ENCODE assay signal across 23 mouse cellular contexts in the genomic region with DNA sequence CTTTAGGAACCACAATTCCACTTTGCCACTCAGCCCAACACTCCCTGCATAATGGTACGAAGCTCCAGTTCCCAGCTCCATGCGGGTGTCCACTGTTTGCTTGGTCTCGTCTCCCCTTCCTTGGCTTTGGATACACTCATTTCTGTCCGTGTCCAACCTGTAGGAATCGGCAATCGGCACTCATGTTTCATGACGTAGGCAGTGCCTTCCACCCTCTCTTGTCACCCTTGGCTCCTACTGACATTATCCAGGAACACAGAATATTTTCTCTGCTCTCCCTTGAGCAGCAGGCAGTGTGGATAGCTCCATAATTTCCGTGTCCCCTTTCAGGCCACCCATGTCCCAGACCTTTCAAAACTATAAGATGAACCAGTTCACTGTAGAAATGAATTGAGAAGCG.
A peak's percentile ranks its signal among the peaks of the same experiment; 100 is the strongest.
DNase-seq lines count a peak whose midpoint lies in the region; ATAC-seq and TF ChIP-seq lines count a peak whose summit lies in the region.
"Had no signal": no experiment of that assay in that cellular context is flagged by ENCODE, and none has a peak within 500 bp of the region (broad histone marks: within the 10 kb centered on the region; RNA-seq: fewer than 3 reads in every experiment).

No protein-coding gene starts in this region.

- H3K27me3 ChIP-seq in heart, embryonic 15.5 days, result no peaks in the 10 kb centered on the region
- H3K27me3 ChIP-seq in neural tube, embryonic 12.5 days (replicated peaks), result no peaks in the 10 kb centered on the region
- H3K27me3 ChIP-seq: embryonic facial prominence, embryonic 12.5 days; intestine, embryonic 15.5 days had no signal

- intact Hi-C loops in gastrocnemius, adult 2 months (cut with DNase I), result no loop called here
- intact Hi-C loops in gastrocnemius, postnatal 14 days (cut with DNase I; ENCODE audit: low total_unique reads), result no loop called here
- intact Hi-C loops in heart, postnatal 36 days (cut with DNase I), result no loop called here

- H3K4me1 ChIP-seq in heart, embryonic 15.5 days (replicated peaks), result peaks cover 47% of the 10 kb centered on the region
- H3K4me1 ChIP-seq in neural tube, embryonic 12.5 days, result peaks cover 21% of the 10 kb centered on the region
- H3K4me1 ChIP-seq: intestine, embryonic 15.5 days had no signal

- H3K4me3 ChIP-seq in gastrocnemius, adult 2 months, result no peak overlapping the region
- no peak overlapping the region for H3K4me3 ChIP-seq in heart, embryonic 15.5 days
- no peak overlapping the region for H3K4me3 ChIP-seq in neural tube, embryonic 12.5 days
- H3K4me3 ChIP-seq: embryonic facial prominence, embryonic 12.5 days; erythroblast, embryonic 14.5 days; intestine, embryonic 15.5 days; left cerebral cortex, adult 2 months; limb, embryonic 10.5 days; myocyte had no signal

- 59% methylated on average over 9 of the region's 9 CpGs for WGBS in heart, embryonic 15.5 days
- WGBS in neural tube, embryonic 12.5 days, result 64% methylated on average over 9 of the region's 9 CpGs

- peak; percentile 42 for DNase-seq in gastrocnemius, adult 2 months
- DNase-seq in gastrocnemius, postnatal 14 days, result no peak
- no peak for DNase-seq in heart, postnatal 36 days
- DNase-seq in neural tube, embryonic 10.5 days (ENCODE audit: extremely low spot score, low spot score), result no peak
- no peak for DNase-seq in ovary, postnatal 14 days (ENCODE audit: low spot score)
- DNase-seq: adrenal gland, postnatal 25 days; cerebellum, adult 11 months; forebrain, postnatal 0 days; kidney, adult 9 months; kidney, postnatal 25 days; liver, postnatal 0 days; lung, postnatal 14 days; right cerebral cortex, postnatal 4 days had no signal

- TF ChIP-seq CTCF in gastrocnemius, adult 2 months (IDR thresholded peaks at IDR 0.05), result no peak

- H3K27ac ChIP-seq in gastrocnemius, adult 2 months, result peak overlapping the region; percentile 89
- peak overlapping the region; percentile 77 for H3K27ac ChIP-seq in heart, embryonic 15.5 days
- no peak overlapping the region for H3K27ac ChIP-seq in neural tube, embryonic 12.5 days
- H3K27ac ChIP-seq: embryonic facial prominence, embryonic 12.5 days; intestine, embryonic 15.5 days; left cerebral cortex, adult 2 months; limb, embryonic 10.5 days had no signal

- H3K36me3 ChIP-seq in heart, embryonic 15.5 days, result no peaks in the 10 kb centered on the region
- H3K36me3 ChIP-seq in neural tube, embryonic 12.5 days, result no peaks in the 10 kb centered on the region
- H3K36me3 ChIP-seq: embryonic facial prominence, embryonic 12.5 days; G1E; intestine, embryonic 15.5 days; limb, embryonic 10.5 days had no signal

- no peaks in the 10 kb centered on the region for H3K9me3 ChIP-seq in heart, embryonic 15.5 days (replicated peaks)
- 0 out of 2 replicates have a peak, but pooled peaks cover 1% of the 10 kb centered on the region for H3K9me3 ChIP-seq in neural tube, embryonic 12.5 days
- H3K9me3 ChIP-seq: embryonic facial prominence, embryonic 12.5 days; intestine, embryonic 15.5 days; limb, embryonic 10.5 days had no signal

- H3K4me2 ChIP-seq in heart, embryonic 15.5 days, result 0 out of 2 replicates have a peak overlapping the region, but pooled peaks have one; percentile 13
- H3K4me2 ChIP-seq in neural tube, embryonic 12.5 days (replicated peaks), result no peak overlapping the region
- H3K4me2 ChIP-seq: embryonic facial prominence, embryonic 12.5 days; intestine, embryonic 15.5 days had no signal

- no peak for ATAC-seq in heart, embryonic 15.5 days (replicated peaks; ENCODE audit: insufficient number of reproducible peaks, insufficient read depth, low FRiP score, low read depth)
- ATAC-seq in neural tube, embryonic 12.5 days (ENCODE audit: low FRiP score, low read depth), result peak; percentile 41; the same call in 1 of the 2 replicates
- ATAC-seq in activated CD4-positive, CD25-positive, alpha-beta regulatory T cell, adult 4 months, result no peak
- ATAC-seq: intestine, embryonic 15.5 days; liver, postnatal 0 days had no signal

- no peak overlapping the region for H3K9ac ChIP-seq in heart, embryonic 15.5 days
- H3K9ac ChIP-seq in neural tube, embryonic 12.5 days, result no peak overlapping the region
- H3K9ac ChIP-seq: embryonic facial prominence, embryonic 12.5 days; forebrain, postnatal 0 days; intestine, embryonic 15.5 days; liver, postnatal 0 days had no signal
